Mouse (Mus musculus) heart, adult 2 months (tissue): Measurements from ENCODE around the gene 9930111J21Rik2.

Source experiments
- CTCF ChIP-seq: fragments of 200-600 bp; IDR thresholded peaks from 2 replicates; pipeline ENCODE4 v1.8.1; 2022; ENCODE audit warnings: antibody characterized with exemption, mild to moderate bottlenecking, moderate library complexity
- POLR2A ChIP-seq: fragments of 200-500 bp; IDR thresholded peaks from 2 replicates; pipeline ENCODE4 v1.6.1; 2011; ENCODE audit warnings: mild to moderate bottlenecking, low read depth, low read length, control low read depth; ENCODE audit not compliant: insufficient read depth

- TF ChIP-seq CTCF, result no peak
- TF ChIP-seq POLR2A, result no peak
Measured at GRCm38 (mm10) chr11:49086858-49087361, 35.9 kb upstream of the 9930111J21Rik2 start.
